Mouse (Mus musculus) ovary, postnatal 36 days (tissue): ENCODE measurements around the gene Atg4a.

ENCODE experiments used
- DNase-seq: peaks from one replicate; pipeline ENCODE4 v3.0.0; 2022; ENCODE audit warnings: low spot score, mixed read lengths

The Atg4a gene

GRCm38 (mm10) chrX:141160371-141160770, 203.7 kb downstream of the Atg4a start:
- DNase-seq: no peak

DNA sequence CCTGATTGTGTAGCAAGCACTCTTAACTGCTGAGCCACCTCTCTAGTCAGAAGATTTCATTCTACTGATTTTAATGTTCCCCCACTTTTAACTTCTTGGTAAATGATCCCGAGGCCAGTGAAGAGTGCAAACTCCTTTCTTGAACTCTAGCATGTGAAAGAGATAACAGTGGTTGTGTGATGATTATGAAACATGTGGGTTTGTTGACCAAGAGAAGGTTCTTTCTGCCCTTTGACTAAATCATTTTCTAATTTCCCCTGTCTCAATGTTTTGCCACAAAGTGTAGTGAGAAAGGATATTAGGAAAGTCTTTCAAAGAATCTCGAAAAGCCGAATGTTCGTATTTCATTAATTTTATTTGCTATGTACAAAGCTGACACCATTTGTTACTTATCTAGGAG, 208.4 kb downstream of the Atg4a start:
- DNase-seq: no peak

DNA sequence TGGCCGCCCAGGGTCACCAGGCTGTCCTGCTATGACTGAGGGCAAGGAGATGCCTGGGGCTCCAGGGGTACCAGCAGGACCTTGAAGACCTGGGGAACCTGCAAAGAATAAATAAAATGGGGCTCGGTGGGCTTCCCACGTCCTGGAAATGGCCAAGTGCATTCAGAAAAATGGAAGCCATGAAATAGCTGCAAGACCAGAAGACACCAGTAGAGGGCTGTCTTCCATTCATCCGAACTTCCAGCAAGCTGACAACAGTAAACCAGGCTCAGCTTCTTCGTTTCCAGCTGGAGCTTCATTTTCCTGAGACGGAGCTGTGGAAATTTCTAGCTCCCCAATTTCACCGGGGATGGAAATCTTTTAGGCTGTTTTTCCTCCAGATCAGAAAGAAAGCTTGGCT, 218.6 kb downstream of the Atg4a start:
- DNase-seq: no peak

- no peak for DNase-seq
Observed at GRCm38 (mm10) chrX:141195036-141195435, 238.3 kb downstream of the Atg4a start.

DNA sequence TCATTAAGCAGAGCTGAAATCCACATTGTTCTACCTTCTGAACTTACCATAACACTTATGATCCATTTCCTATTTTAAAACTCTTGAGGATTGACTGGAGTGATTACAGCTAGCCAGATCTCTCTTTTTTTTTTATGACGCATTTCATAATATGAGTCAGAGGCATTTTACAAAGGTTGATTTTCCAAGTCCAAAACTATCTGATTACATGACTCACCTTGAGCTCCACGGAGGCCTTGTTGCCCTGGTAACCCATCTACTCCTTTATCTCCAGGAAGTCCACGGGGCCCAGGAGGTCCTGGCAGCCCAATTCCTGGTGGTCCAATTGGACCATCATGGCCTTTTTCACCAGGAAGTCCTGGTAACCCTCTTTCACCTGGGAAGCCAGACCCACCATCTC, 242.3 kb downstream of the Atg4a start:
- DNase-seq: no peak

DNA sequence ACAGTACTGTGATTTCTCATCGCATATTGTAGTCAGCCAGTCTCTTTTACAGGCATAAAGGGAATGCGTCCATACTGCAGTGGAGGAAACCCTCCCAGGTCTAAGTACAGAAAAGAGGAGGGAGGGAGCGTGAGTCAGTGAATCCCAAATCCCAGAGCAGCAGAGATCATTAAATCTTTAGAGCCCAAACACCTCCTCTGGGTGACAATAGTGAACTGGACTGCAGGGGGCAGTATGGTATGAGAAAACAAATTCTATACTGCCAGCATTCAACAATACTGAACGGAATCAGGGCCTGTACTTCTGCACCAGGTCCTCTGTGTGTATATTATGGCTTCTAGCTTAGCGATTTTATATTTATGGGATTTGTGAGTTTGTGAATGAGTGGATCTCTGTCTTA, 256.1 kb downstream of the Atg4a start:
- DNase-seq: no peak
